Mouse (Mus musculus): ENCODE measurements around the gene Gse1. TPM values are rescaled to one million over a fixed set of nuclear protein-coding genes. Genes with fewer than 3 reads are reported as not detected.

Gene Gse1
- polyA plus RNA-seq, 1 experiment = 14.7 TPM

DNA sequence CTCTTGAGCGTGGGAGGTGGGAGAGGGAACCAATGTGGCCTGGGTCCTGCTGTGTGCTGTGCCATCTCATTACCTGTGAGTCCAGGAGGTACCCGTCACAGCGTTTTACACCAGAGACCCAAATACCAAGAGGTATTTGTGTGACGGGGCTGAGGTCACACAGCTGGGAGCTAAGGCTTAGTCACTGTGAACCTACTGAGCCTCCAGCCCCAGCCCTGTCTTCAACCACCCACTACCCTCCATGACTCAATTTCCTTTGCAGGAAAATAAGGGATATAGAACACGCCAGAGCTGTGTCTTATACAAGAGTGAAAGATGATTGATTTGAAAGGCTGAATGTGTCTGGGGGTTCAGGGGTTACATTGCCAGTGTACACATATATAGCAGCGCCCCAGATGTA is 234.4 kb downstream of the Gse1 start:
- Histone ChIP-seq H3K4me2 (ENCODE audit: low read depth) (no peak overlapping the region), H3K27me3 (ENCODE audit: control insufficient read depth, insufficient read depth, insufficient read length) (no peaks in the 10 kb centered on the region), H3K4me3 (no peak overlapping the region), H3ac (ENCODE audit: control insufficient read depth, insufficient read length) (no peak overlapping the region), H3K36me3 (ENCODE audit: control insufficient read depth, insufficient read depth) (no peaks in the 10 kb centered on the region), H3K79me2 (ENCODE audit: control insufficient read depth, insufficient read depth) (no peaks in the 10 kb centered on the region)
- TF ChIP-seq TCF12 (IDR thresholded peaks at IDR 0.05; ENCODE audit: insufficient read depth, poor library complexity, severe bottlenecking) (no peak), MAX (IDR thresholded peaks at IDR 0.05; ENCODE audit: low read depth) (no peak)

DNA sequence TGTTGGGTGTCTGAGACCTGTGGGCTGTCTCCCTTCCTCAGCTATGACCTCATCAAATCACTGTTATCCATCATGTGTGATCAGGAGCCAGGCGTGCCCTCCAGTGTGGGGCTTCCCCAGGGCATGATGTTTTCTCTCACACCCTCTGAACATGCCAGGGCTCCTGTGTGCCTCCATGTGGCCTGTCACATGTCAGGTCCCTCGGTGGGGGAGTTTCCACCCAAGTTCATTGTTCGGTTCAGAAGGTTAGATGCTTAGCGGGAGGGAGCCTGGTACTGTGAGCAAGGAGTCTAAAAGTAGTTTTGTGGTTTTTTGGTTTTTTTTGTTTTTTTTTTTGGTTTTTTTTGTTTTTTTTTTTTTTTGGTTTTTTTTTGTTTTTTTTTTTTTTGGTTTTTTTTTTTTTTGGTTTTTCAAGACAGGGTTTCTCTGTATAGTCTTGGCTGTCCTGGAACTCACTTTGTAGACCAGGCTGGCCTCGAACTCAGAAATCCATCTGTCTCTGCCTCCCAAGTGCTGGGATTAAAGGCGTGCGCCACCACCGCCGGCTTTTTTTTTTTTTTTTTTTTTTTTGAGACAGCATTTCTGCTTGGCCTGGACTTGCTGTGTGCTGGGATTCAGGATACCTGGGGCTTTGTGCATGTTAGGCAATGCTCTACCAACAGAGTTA is 235.8 kb downstream of the Gse1 start:
- Histone ChIP-seq H3K36me3 (ENCODE audit: control insufficient read depth, insufficient read depth) (no peaks in the 10 kb centered on the region), H3K79me2 (ENCODE audit: control insufficient read depth, insufficient read depth) (no peaks in the 10 kb centered on the region), H3K27me3 (ENCODE audit: control insufficient read depth, insufficient read depth, insufficient read length) (no peaks in the 10 kb centered on the region), H3K4me3 (no peak overlapping the region), H3K4me2 (ENCODE audit: low read depth) (no peak overlapping the region), H3ac (ENCODE audit: control insufficient read depth, insufficient read length) (no peak overlapping the region)
- TF ChIP-seq CEBPB (IDR thresholded peaks at IDR 0.05; ENCODE audit: insufficient read depth, poor library complexity, severe bottlenecking) = no peak
- no peak for TF ChIP-seq POLR2A (IDR thresholded peaks at IDR 0.05; ENCODE audit: insufficient read length, low read depth)
- no peak for TF ChIP-seq TCF12 (IDR thresholded peaks at IDR 0.05; ENCODE audit: insufficient read depth, poor library complexity, severe bottlenecking)
- no peak for TF ChIP-seq REST (IDR thresholded peaks at IDR 0.05; ENCODE audit: insufficient read depth, insufficient read length)
- TF ChIP-seq TCF3 (IDR thresholded peaks at IDR 0.05; ENCODE audit: insufficient read length, low read depth) = no peak
- TF ChIP-seq POLR2AphosphoS2 (IDR thresholded peaks at IDR 0.05; ENCODE audit: insufficient read length, low read depth) = no peak
- no peak for TF ChIP-seq MAX (IDR thresholded peaks at IDR 0.05; ENCODE audit: low read depth)
- TF ChIP-seq USF1 (IDR thresholded peaks at IDR 0.05; ENCODE audit: low read depth) = no peak
- TF ChIP-seq SRF (IDR thresholded peaks at IDR 0.05; ENCODE audit: control insufficient read depth, insufficient read length, low read depth) = no peak
- no peak for TF ChIP-seq MYOG (IDR thresholded peaks at IDR 0.05; ENCODE audit: control insufficient read depth in 1 of 3, insufficient read depth in 1 of 3, insufficient read length in 2 of 3, low read depth in 2 of 3)
- no peak for TF ChIP-seq MYOD1 (IDR thresholded peaks at IDR 0.05; ENCODE audit: control insufficient read depth in 1 of 3, insufficient read length in 2 of 3, low read depth in 2 of 3)
- no peak for TF ChIP-seq E2F4 (IDR thresholded peaks at IDR 0.05; ENCODE audit: insufficient read depth)

DNA sequence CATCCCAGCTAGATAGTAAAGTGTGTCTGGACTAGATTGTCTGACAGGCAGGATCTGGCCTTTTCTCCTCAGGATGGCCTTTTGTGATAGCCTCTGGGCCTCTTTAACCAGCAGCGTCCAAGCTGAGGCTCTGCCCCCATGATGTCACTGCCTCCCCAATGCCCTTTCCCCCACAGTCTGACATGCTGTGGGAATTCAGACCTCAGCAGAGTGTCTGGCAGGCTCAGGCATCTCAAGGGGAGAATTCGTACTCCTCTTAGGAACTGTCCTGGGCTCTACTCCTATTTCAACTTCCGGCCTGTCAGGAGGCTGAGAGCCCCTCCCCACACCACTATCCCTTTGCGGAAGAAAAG is 236.3 kb downstream of the Gse1 start:
- Histone ChIP-seq H3K4me3 (no peak overlapping the region), H3K4me2 (ENCODE audit: low read depth) (no peak overlapping the region), H3K36me3 (ENCODE audit: control insufficient read depth, insufficient read depth) (no peaks in the 10 kb centered on the region), H3K79me2 (ENCODE audit: control insufficient read depth, insufficient read depth) (no peaks in the 10 kb centered on the region), H3K27me3 (ENCODE audit: control insufficient read depth, insufficient read depth, insufficient read length) (no peaks in the 10 kb centered on the region), H3ac (ENCODE audit: control insufficient read depth, insufficient read length) (no peak overlapping the region)
- TF ChIP-seq TCF3 (IDR thresholded peaks at IDR 0.05; ENCODE audit: insufficient read length, low read depth) = no peak
- no peak for TF ChIP-seq CEBPB (IDR thresholded peaks at IDR 0.05; ENCODE audit: insufficient read depth, poor library complexity, severe bottlenecking)
- no peak for TF ChIP-seq SRF (IDR thresholded peaks at IDR 0.05; ENCODE audit: control insufficient read depth, insufficient read length, low read depth)
- TF ChIP-seq POLR2A (IDR thresholded peaks at IDR 0.05; ENCODE audit: insufficient read length, low read depth) = no peak
- TF ChIP-seq REST (IDR thresholded peaks at IDR 0.05; ENCODE audit: insufficient read depth, insufficient read length) = no peak
- no peak for TF ChIP-seq POLR2AphosphoS2 (IDR thresholded peaks at IDR 0.05; ENCODE audit: insufficient read length, low read depth)
- no peak for TF ChIP-seq E2F4 (IDR thresholded peaks at IDR 0.05; ENCODE audit: insufficient read depth)
- no peak for TF ChIP-seq USF1 (IDR thresholded peaks at IDR 0.05; ENCODE audit: low read depth)
- no peak for TF ChIP-seq MYOG (IDR thresholded peaks at IDR 0.05; ENCODE audit: control insufficient read depth in 1 of 3, insufficient read depth in 1 of 3, insufficient read length in 2 of 3, low read depth in 2 of 3)
- no peak for TF ChIP-seq TCF12 (IDR thresholded peaks at IDR 0.05; ENCODE audit: insufficient read depth, poor library complexity, severe bottlenecking)
- no peak for TF ChIP-seq MYOD1 (IDR thresholded peaks at IDR 0.05; ENCODE audit: control insufficient read depth in 1 of 3, insufficient read length in 2 of 3, low read depth in 2 of 3)
- no peak for TF ChIP-seq MAX (IDR thresholded peaks at IDR 0.05; ENCODE audit: low read depth)

DNA sequence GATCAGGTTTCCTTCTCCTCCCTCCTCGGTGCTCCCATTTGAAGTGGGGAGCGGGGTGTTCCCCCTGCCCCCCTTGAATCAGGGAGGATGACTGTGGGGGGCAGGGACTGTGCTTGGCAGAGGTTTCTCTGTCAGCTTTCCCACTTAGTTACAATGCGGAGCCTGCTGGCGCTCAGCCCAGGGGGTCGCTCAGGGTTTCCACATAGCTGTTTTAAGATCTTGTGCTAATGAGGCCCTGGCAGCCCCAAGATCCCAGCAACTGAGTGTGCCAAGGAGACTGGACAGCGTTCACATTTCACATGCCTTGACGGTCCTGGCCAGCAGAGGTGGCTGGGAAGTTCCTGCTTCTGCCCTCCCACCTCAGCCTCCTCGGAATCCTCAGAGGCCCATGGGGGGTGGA is 237.5 kb downstream of the Gse1 start:
- no peaks in the 10 kb centered on the region for H3K79me2 ChIP-seq (ENCODE audit: control insufficient read depth, insufficient read depth)
- TF ChIP-seq TCF3 (IDR thresholded peaks at IDR 0.05; ENCODE audit: insufficient read length, low read depth) (no peak), MYOG (IDR thresholded peaks at IDR 0.05; ENCODE audit: control insufficient read depth in 1 of 3, insufficient read depth in 1 of 3, insufficient read length in 2 of 3, low read depth in 2 of 3) (no peak), CEBPB (IDR thresholded peaks at IDR 0.05; ENCODE audit: insufficient read depth, poor library complexity, severe bottlenecking) (no peak), TCF12 (IDR thresholded peaks at IDR 0.05; ENCODE audit: insufficient read depth, poor library complexity, severe bottlenecking) (no peak), POLR2AphosphoS2 (IDR thresholded peaks at IDR 0.05; ENCODE audit: insufficient read length, low read depth) (no peak), MYOD1 (IDR thresholded peaks at IDR 0.05; ENCODE audit: control insufficient read depth in 1 of 3, insufficient read length in 2 of 3, low read depth in 2 of 3) (no peak), USF1 (IDR thresholded peaks at IDR 0.05; ENCODE audit: low read depth) (no peak), E2F4 (IDR thresholded peaks at IDR 0.05; ENCODE audit: insufficient read depth) (no peak), SRF (IDR thresholded peaks at IDR 0.05; ENCODE audit: control insufficient read depth, insufficient read length, low read depth) (no peak), MAX (IDR thresholded peaks at IDR 0.05; ENCODE audit: low read depth) (no peak), REST (IDR thresholded peaks at IDR 0.05; ENCODE audit: insufficient read depth, insufficient read length) (no peak), POLR2A (IDR thresholded peaks at IDR 0.05; ENCODE audit: insufficient read length, low read depth) (no peak)
- H3K27me3 ChIP-seq (ENCODE audit: control insufficient read depth, insufficient read depth, insufficient read length) = no peaks in the 10 kb centered on the region
- H3K4me2 ChIP-seq (ENCODE audit: low read depth) = no peak overlapping the region
- H3K36me3 ChIP-seq (ENCODE audit: control insufficient read depth, insufficient read depth) = no peaks in the 10 kb centered on the region
- no peak overlapping the region for H3ac ChIP-seq (ENCODE audit: control insufficient read depth, insufficient read length)
- H3K4me3 ChIP-seq = no peak overlapping the region

GRCm38 (mm10) chr8:120466266-120466665 is 238.0 kb downstream of the Gse1 start:
- Histone ChIP-seq H3K4me2 (ENCODE audit: low read depth) (no peak overlapping the region), H3ac (ENCODE audit: control insufficient read depth, insufficient read length) (no peak overlapping the region), H3K36me3 (ENCODE audit: control insufficient read depth, insufficient read depth) (no peaks in the 10 kb centered on the region), H3K4me3 (no peak overlapping the region), H3K79me2 (ENCODE audit: control insufficient read depth, insufficient read depth) (no peaks in the 10 kb centered on the region), H3K27me3 (ENCODE audit: control insufficient read depth, insufficient read depth, insufficient read length) (no peaks in the 10 kb centered on the region)
- no peak for TF ChIP-seq TCF3 (IDR thresholded peaks at IDR 0.05; ENCODE audit: insufficient read length, low read depth)
- no peak for TF ChIP-seq REST (IDR thresholded peaks at IDR 0.05; ENCODE audit: insufficient read depth, insufficient read length)
- TF ChIP-seq TCF12 (IDR thresholded peaks at IDR 0.05; ENCODE audit: insufficient read depth, poor library complexity, severe bottlenecking) = no peak
- TF ChIP-seq MYOD1 (IDR thresholded peaks at IDR 0.05; ENCODE audit: control insufficient read depth in 1 of 3, insufficient read length in 2 of 3, low read depth in 2 of 3) = no peak
- TF ChIP-seq E2F4 (IDR thresholded peaks at IDR 0.05; ENCODE audit: insufficient read depth) = no peak
- TF ChIP-seq CEBPB (IDR thresholded peaks at IDR 0.05; ENCODE audit: insufficient read depth, poor library complexity, severe bottlenecking) = no peak
- no peak for TF ChIP-seq USF1 (IDR thresholded peaks at IDR 0.05; ENCODE audit: low read depth)
- no peak for TF ChIP-seq MAX (IDR thresholded peaks at IDR 0.05; ENCODE audit: low read depth)
- TF ChIP-seq POLR2A (IDR thresholded peaks at IDR 0.05; ENCODE audit: insufficient read length, low read depth) = no peak
- no peak for TF ChIP-seq POLR2AphosphoS2 (IDR thresholded peaks at IDR 0.05; ENCODE audit: insufficient read length, low read depth)

All from myocyte (in vitro differentiated cells).